Mouse (Mus musculus) CH12.LX (cell line): ENCODE results near the gene Rep15.

ENCODE experiments used
- USF1 ChIP-seq: IDR thresholded peaks from 2 replicates; pipeline ENCODE4 v1.6.1; 2014; ENCODE audit warnings: low read depth, mild to moderate bottlenecking, inconsistent platforms, low read length, improper control_type of control experiment
- ZMIZ1 ChIP-seq: IDR thresholded peaks from 2 replicates; pipeline ENCODE4 v1.6.1; 2012; ENCODE audit warnings: low read depth, mild to moderate bottlenecking, inconsistent platforms, low read length, improper control_type of control experiment

GRCm38 (mm10) chr6:147023133-147023395, 9.3 kb upstream of the Rep15 start:
- TF ChIP-seq ZMIZ1 (no peak), USF1 (no peak)
